Mouse (Mus musculus) limb, embryonic 10.5 days (tissue): ENCODE data around the gene Apln. TPM values are rescaled to one million over a fixed set of nuclear protein-coding genes. Genes with fewer than 3 reads are reported as not detected.

Source experiments
- DNase-seq: peaks from one replicate; pipeline ENCODE4 v3.0.0-alpha.2; 2017; ENCODE audit warnings: low spot score
- H3K27ac ChIP-seq: fragments of 300-500 bp; sonication (generic); 2 replicates; pipeline ENCODE4 v1.5.1; 2016; ENCODE audit warnings: mild to moderate bottlenecking
- H3K27me3 ChIP-seq: fragments of 300-500 bp; sonication (generic); 2 replicates; pipeline ENCODE4 v1.6.1; 2016; ENCODE audit warnings: low read depth, mild to moderate bottlenecking; ENCODE audit not compliant: poor library complexity, severe bottlenecking
- H3K36me3 ChIP-seq: fragments of 300-500 bp; sonication (generic); 2 replicates; pipeline ENCODE4 v1.6.1; 2016; ENCODE audit warnings: mild to moderate bottlenecking, moderate library complexity
- H3K4me1 ChIP-seq: fragments of 300-500 bp; sonication (generic); 2 replicates; pipeline ENCODE4 v1.6.1; 2016
- H3K4me3 ChIP-seq: fragments of 300-500 bp; sonication (generic); 2 replicates; pipeline ENCODE4 v1.5.1; 2016; ENCODE audit warnings: mild to moderate bottlenecking, moderate library complexity
- H3K9me3 ChIP-seq: fragments of 300-500 bp; sonication (generic); replicated peaks from 2 replicates; pipeline ENCODE4 v1.6.1; 2016; ENCODE audit warnings: mild to moderate bottlenecking
- WGBS: fragments of 180-500 bp; shearing (Covaris S2); methylation state at CpG from one replicate; pipeline ENCODE4 v1.1.7; 2016; 5-methylcytosine and 5-hydroxymethylcytosine counted together
- polyA plus RNA-seq: library from polyadenylated mRNA; unstranded; fragments of >200 nt; fragmentation: Nextera tagmentation; extraction: Ambion mirVana; gene quantifications from 2 replicates; pipeline ENCODE4 v1.2.1, GENCODE M21; 2016

The Apln gene
- polyA plus RNA-seq, 1 experiment from 2014 or later, result 4.8 TPM

DNA sequence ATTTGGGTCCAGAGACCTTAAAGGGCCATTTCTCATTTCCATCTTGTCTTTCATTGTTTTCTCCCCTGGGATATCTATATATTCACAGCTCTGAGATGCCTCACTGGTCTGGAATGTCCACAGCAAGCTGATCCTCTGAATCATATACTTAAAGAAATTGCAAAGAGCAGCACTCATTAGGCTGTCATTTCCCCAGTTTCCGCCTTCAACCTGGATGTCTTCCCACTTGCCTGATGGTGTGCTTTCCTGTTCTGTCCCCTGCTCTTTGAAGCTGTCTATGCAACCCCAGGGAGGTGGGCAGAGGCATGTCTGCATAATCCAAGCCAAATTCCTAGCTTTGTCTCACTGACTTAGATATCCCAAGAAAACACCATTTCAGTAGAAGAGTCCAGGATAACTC, 9.6 kb upstream of the Apln start:
- Histone ChIP-seq H3K36me3 (no peaks in the 10 kb centered on the region), H3K27ac (no peak overlapping the region), H3K27me3 (peaks cover 9% of the 10 kb centered on the region; the same call in 1 of the 2 replicates), H3K9me3 (no peaks in the 10 kb centered on the region), H3K4me3 (no peak overlapping the region), H3K4me1 (no peaks in the 10 kb centered on the region)
- 83% methylated on average over 1 of the region's 1 CpGs for WGBS
- DNase-seq, result no peak

DNA sequence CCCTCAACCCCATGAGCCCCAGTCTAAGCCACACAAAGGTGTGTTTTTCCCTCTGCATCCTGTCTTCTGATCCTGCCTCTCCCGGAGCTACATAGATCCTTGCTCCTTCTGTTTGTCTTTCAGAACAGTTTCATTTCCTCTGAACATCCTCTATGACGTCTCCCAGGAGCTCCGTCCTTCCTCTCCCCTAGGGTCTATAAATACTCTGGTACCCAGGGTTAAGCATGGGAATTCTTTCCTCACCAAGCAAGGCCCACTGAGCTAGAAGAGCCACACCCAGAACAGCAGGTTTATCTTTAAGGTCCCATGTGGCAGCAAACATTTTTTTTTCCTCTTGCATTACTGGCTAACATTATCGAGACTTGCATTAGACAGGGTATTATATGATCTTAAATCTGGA, 8.1 kb upstream of the Apln start:
- Histone ChIP-seq H3K27me3 (peaks cover 16% of the 10 kb centered on the region; the same call in 1 of the 2 replicates), H3K27ac (no peak overlapping the region), H3K4me3 (no peak overlapping the region), H3K4me1 (no peaks in the 10 kb centered on the region), H3K9me3 (no peaks in the 10 kb centered on the region), H3K36me3 (no peaks in the 10 kb centered on the region)
- DNase-seq, result no peak
- WGBS, result 85% methylated on average over 4 of the region's 4 CpGs

DNA sequence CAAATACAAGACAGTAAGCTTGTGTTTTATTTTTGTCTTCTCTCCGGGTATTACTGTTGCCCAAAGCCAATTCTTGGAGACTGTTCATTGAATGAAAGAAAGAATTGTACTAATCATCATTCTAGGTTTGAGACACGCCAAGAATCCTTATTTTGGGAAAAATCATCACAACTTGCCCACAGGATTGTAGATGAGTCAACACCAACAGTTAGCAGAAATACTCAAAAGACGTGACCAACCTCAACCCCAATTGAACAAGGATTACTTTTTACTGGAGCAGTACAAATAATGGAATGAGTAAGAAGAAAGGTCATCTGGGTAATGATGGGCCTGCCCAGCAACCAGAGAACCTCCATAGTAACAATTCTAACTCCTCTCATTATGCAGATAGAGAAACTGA, 5.7 kb upstream of the Apln start:
- no peaks in the 10 kb centered on the region for H3K4me1 ChIP-seq
- H3K27ac ChIP-seq, result no peak overlapping the region
- 84% methylated on average over 3 of the region's 3 CpGs for WGBS
- H3K9me3 ChIP-seq, result no peaks in the 10 kb centered on the region
- H3K27me3 ChIP-seq, result peaks cover 37% of the 10 kb centered on the region
- DNase-seq, result no peak
- no peak overlapping the region for H3K4me3 ChIP-seq
- no peaks in the 10 kb centered on the region for H3K36me3 ChIP-seq

DNA sequence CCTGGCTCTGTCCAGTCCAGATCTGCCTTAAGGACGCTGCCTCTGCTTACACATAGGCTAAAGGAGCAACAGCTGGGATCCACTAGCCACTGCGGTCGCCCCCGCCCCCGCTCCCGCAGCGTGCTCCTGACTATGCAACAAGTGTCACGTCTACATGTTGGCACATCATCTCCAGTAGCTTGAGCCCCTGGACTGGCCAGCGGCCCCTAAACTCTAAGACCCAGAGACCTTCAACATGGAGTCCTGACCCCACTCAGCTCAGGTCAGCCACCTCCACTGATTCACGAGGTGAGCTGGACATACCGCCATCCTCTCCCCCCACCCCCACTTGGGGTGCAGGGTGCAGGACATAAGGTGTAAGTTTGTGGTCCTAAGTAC, 898 bp downstream of the Apln start:
- peak overlapping the region; percentile 60 for H3K4me3 ChIP-seq
- H3K27ac ChIP-seq, result peak overlapping the region; percentile 86; the same call in 1 of the 2 replicates
- 0 out of 2 replicates have a peak, but pooled peaks cover 5% of the 10 kb centered on the region for H3K4me1 ChIP-seq
- no peaks in the 10 kb centered on the region for H3K36me3 ChIP-seq
- WGBS, result 13% methylated on average over 11 of the region's 11 CpGs
- DNase-seq, result peak; percentile 33
- H3K27me3 ChIP-seq, result peaks cover 66% of the 10 kb centered on the region
- no peaks in the 10 kb centered on the region for H3K9me3 ChIP-seq

DNA sequence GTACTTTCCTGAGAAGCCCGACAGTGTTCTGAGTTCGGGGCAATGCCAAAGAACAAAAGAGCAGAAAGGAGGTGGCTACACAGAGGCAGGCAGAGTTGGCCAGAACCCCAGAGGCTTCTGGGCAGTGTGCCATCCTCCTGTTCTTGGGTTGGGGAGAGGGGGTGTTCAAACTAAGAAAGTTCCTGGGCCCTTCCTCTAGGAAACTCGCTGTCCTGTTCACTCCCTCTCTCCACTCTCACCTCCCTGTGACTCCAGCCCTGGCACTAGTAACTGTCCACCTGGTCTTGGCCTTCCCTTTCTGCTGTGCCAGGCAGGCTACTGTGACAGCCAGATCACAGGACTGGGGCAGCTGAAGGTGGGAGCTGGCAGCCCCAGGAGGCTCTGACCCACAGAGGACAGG, 1.6 kb downstream of the Apln start:
- DNase-seq, result no peak
- Histone ChIP-seq H3K4me1 (0 out of 2 replicates have a peak, but pooled peaks cover 5% of the 10 kb centered on the region), H3K9me3 (no peaks in the 10 kb centered on the region), H3K36me3 (no peaks in the 10 kb centered on the region), H3K27ac (no peak overlapping the region), H3K4me3 (peak overlapping the region; percentile 60; the same call in 1 of the 2 replicates), H3K27me3 (peaks cover 60% of the 10 kb centered on the region)
- 74% methylated on average over 3 of the region's 3 CpGs for WGBS

DNA sequence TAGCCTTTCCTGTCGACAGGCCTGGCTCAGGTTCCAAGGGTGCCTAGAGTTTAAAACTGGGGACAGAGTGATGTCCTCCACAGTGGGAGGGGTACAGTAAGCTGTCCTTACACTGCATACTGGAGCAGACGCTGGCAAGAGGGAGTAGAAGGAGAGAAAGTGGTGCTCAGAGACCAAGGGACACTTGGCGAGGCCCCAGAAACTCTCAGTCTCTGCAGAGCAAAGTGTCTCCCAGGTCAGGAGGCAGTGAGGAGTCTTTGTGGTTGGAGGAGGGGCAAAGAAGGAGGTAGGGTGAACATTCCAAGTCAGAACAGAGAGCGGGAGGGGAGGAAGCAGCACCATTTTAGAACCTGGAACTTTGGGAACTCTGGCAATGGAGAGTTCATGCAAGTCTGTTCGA, 2.8 kb downstream of the Apln start:
- DNase-seq, result no peak
- H3K4me1 ChIP-seq, result 0 out of 2 replicates have a peak, but pooled peaks cover 5% of the 10 kb centered on the region
- no peak overlapping the region for H3K4me3 ChIP-seq
- peaks cover 50% of the 10 kb centered on the region for H3K27me3 ChIP-seq
- H3K36me3 ChIP-seq, result no peaks in the 10 kb centered on the region
- 75% methylated on average over 5 of the region's 5 CpGs for WGBS
- no peaks in the 10 kb centered on the region for H3K9me3 ChIP-seq
- H3K27ac ChIP-seq, result no peak overlapping the region

DNA sequence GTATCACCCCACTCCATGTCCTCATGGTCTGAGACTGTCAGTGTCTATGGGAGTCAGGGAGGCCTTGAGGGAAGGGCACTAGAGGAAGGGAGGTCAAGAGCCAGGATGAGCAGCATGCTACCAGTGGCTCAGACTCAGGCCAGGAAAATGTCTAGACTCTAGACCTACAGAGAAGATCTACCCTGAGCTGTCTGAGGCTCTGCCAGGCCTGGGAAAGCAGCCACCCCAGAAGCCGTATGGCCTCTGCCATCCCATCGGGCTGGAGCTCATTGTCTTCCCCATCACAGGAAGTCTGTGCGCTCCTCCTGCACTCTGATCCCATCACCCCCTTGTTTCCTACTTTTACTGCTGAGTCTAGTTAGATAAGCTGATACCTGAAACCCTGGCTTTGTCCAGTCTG, 4.1 kb downstream of the Apln start:
- DNase-seq, result no peak
- H3K4me1 ChIP-seq, result 0 out of 2 replicates have a peak, but pooled peaks cover 5% of the 10 kb centered on the region
- no peaks in the 10 kb centered on the region for H3K9me3 ChIP-seq
- H3K36me3 ChIP-seq, result no peaks in the 10 kb centered on the region
- no peak overlapping the region for H3K4me3 ChIP-seq
- no peak overlapping the region for H3K27ac ChIP-seq
- WGBS, result 90% methylated on average over 3 of the region's 3 CpGs
- H3K27me3 ChIP-seq, result peaks cover 44% of the 10 kb centered on the region

DNA sequence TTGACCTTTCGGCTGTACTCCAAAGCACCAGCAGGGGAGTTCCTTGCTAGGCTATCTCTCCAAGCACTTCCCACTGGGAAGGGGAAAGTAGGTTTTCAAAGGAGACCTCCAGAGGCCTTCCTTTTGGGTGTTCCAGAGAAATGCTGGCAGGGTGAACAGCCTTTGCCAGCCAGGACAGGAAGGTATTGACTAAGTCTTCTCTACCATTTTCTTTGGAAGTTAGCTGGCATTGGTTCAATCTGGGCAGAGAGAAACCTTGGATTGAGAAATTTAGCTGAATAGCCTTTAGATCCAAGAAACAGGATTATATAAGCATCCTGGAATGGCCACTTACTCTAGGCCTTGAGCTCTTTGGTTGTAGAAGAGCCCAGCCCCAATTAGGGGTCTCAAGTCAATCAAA, 11.8 kb downstream of the Apln start:
- Histone ChIP-seq H3K9me3 (no peaks in the 10 kb centered on the region), H3K36me3 (no peaks in the 10 kb centered on the region), H3K4me3 (no peak overlapping the region), H3K27me3 (peaks cover 25% of the 10 kb centered on the region), H3K27ac (no peak overlapping the region), H3K4me1 (no peaks in the 10 kb centered on the region)
- DNase-seq, result no peak
- 60% methylated on average over 1 of the region's 1 CpGs for WGBS

DNA sequence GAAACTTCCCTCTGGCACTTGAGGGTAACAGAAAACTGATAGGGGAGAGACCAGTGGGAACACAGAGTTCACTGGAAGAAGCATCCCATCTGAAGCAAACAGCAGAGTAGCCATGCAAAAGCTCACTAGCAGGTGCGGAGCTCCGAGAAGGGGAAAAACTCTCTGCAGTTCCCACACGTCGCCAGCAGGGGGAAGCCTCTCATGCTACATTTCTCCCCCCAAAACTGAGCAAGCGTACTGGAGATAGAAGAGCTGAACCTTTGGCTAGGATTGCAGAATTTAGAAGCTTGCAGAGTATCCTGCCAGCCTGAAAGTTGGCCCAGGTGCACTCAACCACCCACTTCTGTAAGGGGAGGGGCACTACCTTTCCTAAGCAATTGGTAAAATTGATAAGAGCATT, 14.7 kb downstream of the Apln start:
- 10% methylated on average over 5 of the region's 5 CpGs for WGBS
- peak; percentile 69 for DNase-seq
- Histone ChIP-seq H3K27ac (no peak overlapping the region), H3K9me3 (no peaks in the 10 kb centered on the region), H3K27me3 (peaks cover 22% of the 10 kb centered on the region), H3K4me3 (no peak overlapping the region), H3K36me3 (no peaks in the 10 kb centered on the region), H3K4me1 (no peaks in the 10 kb centered on the region)

DNA sequence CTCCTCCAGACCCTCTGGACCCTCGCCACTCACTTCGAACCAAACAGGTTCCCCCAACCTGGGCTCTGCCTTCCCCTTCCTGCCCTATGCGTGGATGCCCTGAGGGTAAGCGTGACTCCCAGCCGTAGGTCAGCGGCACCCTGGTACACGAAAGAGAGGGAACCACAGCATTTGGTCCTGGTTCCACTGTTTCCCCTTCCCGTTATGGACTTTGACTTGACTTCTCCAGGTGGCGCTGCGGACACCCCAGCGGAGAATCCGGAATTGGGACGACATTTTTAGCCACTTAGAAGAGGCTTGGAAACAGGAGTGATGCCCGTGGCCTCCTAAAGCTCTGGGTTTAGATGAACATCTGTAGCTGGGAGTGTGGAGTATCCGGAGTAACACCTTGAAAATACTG, 15.3 kb downstream of the Apln start:
- Histone ChIP-seq H3K36me3 (no peaks in the 10 kb centered on the region), H3K9me3 (no peaks in the 10 kb centered on the region), H3K27me3 (peaks cover 22% of the 10 kb centered on the region), H3K4me3 (no peak overlapping the region), H3K4me1 (no peaks in the 10 kb centered on the region), H3K27ac (no peak overlapping the region)
- WGBS, result 30% methylated on average over 15 of the region's 15 CpGs
- DNase-seq, result no peak

DNA sequence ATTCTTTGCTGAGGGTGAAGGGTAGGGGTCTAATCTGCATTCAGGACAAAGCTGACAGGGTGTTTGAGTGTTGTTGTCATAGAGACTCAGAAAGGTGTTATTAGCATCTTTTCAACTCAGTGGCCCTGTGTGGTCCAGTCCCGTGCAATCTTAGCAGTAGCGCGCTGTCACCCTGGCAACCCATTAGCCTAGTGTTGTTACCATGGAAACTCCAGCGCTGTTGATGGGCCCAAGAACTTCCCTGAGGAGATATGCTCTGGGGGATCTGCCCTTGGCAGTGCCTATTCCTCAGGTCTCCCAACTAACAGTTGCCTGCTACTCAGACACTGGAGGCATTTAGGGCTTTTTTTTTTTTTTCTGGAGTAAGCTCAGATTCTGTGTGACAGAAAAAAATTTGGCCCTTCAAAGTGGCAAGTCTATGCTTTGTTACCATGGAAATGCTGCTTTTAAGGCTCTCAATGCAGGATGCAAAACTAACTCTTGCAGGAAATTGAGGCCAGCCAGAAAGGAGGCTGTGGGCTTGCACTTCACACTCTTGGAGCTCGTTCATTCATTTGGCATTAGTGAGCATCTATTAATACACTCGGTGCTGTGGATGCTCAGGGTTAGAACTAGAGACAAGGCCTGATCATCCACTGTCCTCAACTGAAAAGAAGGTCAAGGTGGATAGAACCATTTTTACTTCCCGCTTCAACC, 17.6 kb downstream of the Apln start:
- DNase-seq, result no peak
- H3K36me3 ChIP-seq, result no peaks in the 10 kb centered on the region
- H3K27ac ChIP-seq, result no peak overlapping the region
- 62% methylated on average over 7 of the region's 7 CpGs for WGBS
- no peaks in the 10 kb centered on the region for H3K4me1 ChIP-seq
- H3K9me3 ChIP-seq, result no peaks in the 10 kb centered on the region
- peaks cover 22% of the 10 kb centered on the region for H3K27me3 ChIP-seq
- H3K4me3 ChIP-seq, result no peak overlapping the region

DNA sequence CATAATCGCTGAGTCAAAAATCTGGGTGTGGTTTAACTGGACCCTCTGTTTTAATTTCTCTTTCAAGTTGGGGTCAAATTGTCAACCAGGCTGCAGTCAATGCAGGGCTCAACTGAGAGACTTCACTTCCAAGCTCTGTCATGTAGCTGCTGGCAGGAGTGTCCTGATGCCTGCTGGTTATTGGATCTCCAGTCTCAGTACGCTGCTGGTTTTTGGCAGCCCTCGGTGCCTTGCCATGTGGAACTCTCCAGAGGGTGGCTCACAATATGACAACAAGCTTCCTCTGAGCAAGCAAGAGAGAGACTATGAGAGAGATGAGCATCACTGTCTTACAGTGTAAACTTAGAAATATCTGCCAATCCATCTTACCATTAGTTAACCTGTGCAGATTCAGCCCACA, 23.0 kb downstream of the Apln start:
- no peaks in the 10 kb centered on the region for H3K27me3 ChIP-seq
- WGBS, result 92% methylated on average over 3 of the region's 3 CpGs
- H3K4me3 ChIP-seq, result no peak overlapping the region
- DNase-seq, result no peak
- no peaks in the 10 kb centered on the region for H3K9me3 ChIP-seq
- no peaks in the 10 kb centered on the region for H3K4me1 ChIP-seq
- no peaks in the 10 kb centered on the region for H3K36me3 ChIP-seq
- H3K27ac ChIP-seq, result no peak overlapping the region

DNA sequence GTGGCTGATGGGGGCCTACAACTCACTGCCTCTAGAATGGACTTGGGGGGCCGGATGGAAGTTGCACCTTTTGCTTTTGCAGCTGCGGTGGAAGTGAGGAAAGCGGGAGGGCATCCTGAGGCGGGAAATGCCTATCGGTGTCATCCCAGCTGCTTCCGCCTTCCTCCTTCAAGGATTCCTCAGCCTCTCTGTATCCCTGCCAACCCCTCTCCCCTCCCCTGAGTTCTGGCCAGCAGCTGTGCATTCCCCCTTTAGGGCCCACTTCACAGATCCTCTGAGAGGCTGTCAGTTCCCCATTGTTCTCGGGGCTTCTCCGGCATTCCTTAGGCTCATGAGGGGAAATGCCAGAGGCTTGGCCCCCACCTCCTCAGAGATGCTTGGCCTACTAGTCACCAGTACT, 28.6 kb downstream of the Apln start:
- Histone ChIP-seq H3K4me1 (no peaks in the 10 kb centered on the region), H3K4me3 (no peak overlapping the region), H3K9me3 (no peaks in the 10 kb centered on the region), H3K27me3 (no peaks in the 10 kb centered on the region), H3K27ac (no peak overlapping the region), H3K36me3 (no peaks in the 10 kb centered on the region)
- WGBS, result 64% methylated on average over 8 of the region's 8 CpGs
- DNase-seq, result no peak

DNA sequence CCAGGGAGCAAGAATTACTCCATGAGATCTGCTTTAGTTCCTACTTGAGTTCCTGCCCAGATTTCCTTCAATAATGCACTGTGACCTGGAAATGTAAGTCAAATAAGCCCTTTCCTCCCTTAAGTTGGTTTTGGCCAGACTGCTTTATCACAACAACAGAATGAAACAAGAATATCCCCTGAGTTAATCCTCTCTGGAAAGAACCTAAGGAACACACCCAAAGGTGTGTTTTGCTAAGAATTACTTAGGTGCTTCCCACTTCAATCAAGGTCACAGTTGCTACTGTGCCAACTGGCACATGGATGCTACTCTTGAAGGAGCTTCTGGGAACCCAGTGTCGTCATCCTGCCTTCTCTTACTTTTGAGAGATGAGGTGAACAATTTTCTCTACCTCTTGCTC, 29.9 kb downstream of the Apln start:
- no peaks in the 10 kb centered on the region for H3K27me3 ChIP-seq
- no peaks in the 10 kb centered on the region for H3K4me1 ChIP-seq
- 81% methylated on average over 1 of the region's 1 CpGs for WGBS
- H3K9me3 ChIP-seq, result no peaks in the 10 kb centered on the region
- no peaks in the 10 kb centered on the region for H3K36me3 ChIP-seq
- H3K4me3 ChIP-seq, result no peak overlapping the region
- no peak overlapping the region for H3K27ac ChIP-seq
- no peak for DNase-seq
